Mouse (Mus musculus): ENCODE measurements around the gene Gm10974.

GRCm38 (mm10) chr7:66327516-66327915 lies 38.2 kb upstream of the Gm10974 start:
- TF ChIP-seq CTCF (IDR thresholded peaks at IDR 0.05; ENCODE audit: low read depth) (no peak), EP300 (IDR thresholded peaks at IDR 0.05; ENCODE audit: low read depth) (no peak)
